Mouse (Mus musculus) cerebellum, adult (tissue): Measurements from ENCODE around the gene Aco2.

ENCODE experiments used
- ATAC-seq: cut with Nextera tagmentation; 2 replicates; pipeline ENCODE4 v1.9.2; 2017; ENCODE audit warnings: mild to moderate bottlenecking, moderate library complexity, mixed read lengths; ENCODE audit not compliant: insufficient number of reproducible peaks, low FRiP score, low TSS enrichment

Aco2 gene

DNA sequence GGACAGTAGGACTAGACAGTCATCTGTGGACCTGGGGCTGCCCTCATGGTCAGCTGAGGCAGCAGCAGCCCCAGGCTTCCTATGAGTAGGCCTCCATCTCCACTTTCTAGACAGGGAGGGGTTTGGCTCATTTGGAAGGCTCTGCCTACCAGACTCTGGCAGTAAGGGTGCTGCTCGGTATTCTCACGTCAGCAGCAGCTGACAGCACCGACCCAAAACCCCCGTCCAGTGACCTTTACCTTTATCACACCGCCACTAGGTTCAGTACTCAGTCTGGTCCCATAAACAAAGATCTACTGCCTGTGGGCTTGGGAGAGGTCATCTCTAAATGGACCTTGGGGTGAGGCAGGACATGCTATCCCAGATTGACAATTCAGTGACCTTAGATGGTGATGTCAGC is 43.6 kb downstream of the Aco2 start:
- ATAC-seq, result no peak

- no peak for ATAC-seq
Observed at GRCm38 (mm10) chr15:81917201-81917600, 45.1 kb downstream of the Aco2 start.

DNA sequence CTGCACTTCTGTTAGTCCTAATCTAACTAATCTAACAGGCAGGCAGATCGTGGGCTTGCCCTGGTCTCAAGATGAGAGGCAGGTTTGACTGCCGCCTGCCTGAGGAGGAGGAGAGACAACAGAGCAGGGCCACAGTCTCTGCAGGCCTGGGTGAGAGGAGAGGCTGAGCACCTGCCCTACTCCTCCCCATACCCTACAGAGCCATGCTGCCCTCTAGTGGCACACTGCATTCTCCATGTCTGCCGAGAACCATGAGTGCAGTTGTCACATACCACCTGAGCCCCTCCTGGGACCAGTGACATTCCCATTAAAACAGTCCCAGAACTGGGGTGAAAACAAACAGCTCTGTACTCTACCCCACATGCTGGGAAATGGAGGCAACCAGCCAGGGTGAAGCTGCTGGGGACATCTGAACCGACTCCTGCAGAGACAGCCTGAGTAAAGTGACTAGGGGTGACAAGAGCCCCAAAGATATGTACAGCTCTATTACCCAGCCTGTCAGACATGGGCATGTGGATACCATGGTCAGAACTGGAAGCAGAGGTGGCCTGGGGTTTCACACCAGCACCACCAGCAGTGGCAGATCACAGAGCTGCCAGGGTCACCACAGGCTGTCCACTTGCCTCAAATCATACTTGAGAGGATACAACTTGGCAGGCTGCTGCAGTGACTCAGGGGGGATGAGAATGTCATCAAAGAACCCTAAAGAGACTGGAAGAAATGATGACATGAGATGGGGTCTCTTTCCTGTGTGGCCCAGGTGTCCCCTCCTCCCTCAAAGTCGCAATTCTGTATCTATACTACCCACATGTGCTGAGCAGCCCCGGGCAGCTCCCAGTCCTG is 45.7 kb downstream of the Aco2 start:
- no peak for ATAC-seq

GRCm38 (mm10) chr15:81919062-81919461 is 47.0 kb downstream of the Aco2 start:
- ATAC-seq, result 0 out of 2 replicates have a peak, but pooled peaks have one; percentile 7

DNA sequence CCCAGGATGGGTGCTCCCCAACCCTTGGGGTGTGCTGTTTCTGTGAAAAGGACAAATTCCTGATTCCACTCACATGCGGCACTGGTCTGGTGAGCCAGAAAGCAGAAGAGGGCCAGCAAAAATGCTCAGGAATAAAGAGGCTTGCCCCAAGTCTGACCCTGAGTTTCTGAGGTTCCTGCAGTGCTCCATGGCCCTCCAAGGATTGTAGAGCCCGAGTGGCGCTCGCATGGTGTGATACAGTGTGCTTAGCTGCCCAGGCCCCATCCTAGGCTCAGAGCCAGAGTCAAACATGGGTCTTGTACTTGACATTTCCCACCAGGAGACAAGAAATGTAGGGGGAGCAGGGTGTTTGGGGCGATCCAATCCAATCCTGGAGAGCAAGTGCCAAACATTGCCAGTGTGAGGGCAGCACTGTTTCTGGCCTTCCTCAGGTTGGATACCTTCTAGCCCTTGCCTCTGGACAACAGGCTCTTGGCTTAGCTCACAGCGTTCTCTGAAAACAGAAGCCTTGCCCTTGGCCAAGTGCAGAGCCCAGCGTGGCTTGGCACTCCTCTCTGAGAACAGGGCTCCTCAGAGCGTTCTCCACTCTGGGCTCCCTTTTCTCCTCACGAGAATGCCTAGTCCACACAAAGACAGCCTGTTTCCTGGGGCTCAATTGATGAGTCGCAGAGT is 48.6 kb downstream of the Aco2 start:
- peak; percentile 41; the same call in 1 of the 2 replicates for ATAC-seq

- ATAC-seq, result no peak
Observed at GRCm38 (mm10) chr15:81921255-81921654, 49.1 kb downstream of the Aco2 start.

GRCm38 (mm10) chr15:81924933-81925332 is 52.8 kb downstream of the Aco2 start:
- no peak for ATAC-seq

DNA sequence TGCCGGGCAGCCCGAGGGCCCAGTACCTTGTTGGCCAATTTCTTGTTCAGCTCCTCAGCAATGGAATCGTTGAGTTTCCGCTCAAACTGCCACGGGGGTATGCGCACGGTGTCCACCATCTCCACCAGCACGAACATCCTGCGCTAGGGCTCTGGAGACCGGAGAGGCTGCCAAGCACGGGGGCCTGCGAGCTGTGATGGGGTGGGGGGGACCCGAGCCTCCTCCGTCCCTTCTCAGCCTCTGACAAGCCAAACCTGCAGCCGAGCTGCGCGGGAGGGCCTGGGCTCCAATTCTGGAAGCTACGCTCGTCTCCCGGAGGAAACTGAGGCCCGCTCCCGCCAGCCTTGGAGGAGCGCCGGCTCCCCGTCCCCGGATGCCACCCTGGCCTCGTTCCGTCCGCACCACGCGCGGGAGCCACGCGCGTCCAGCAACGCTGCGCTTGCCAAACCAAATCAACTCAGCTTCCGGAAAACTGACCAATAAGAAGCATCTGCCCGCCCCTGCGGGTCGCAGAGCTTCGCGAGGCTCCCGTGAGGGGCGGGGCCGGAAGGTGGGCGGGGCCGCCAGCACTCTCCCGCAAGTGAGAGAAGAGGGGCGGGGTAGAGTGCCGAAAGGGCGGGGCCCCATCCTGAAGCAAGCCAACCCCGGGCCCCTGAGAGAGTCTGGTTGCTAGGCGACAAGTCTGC is 53.8 kb downstream of the Aco2 start, which contains the start of gene Polr3h:
Polr3h (minus strand) TSS at position 481 of the 686 bp plus-strand sequence.
- ATAC-seq, result peak; percentile 82

DNA sequence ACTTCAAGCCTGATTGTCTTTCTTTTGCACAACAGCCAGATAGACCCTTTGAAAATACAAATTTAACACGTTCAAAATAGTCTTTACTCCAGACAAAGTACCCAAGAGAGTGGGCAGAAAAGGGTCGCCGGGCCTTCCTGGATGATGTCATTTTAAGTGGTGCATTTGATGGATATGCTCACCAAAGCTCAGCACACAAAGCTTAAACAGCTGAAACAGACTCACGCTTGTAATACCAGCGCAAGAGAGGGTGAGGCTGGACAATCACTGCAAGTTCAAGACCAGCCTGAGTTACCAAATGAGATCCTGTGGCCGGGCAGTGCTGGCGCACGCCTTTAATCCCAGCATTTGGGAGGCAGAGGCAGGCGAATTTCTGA is 54.3 kb downstream of the Aco2 start:
- no peak for ATAC-seq

- ATAC-seq, result no peak
Observed at GRCm38 (mm10) chr15:81927741-81928140, 55.6 kb downstream of the Aco2 start.

- no peak for ATAC-seq
Observed at GRCm38 (mm10) chr15:81928277-81928676, 56.2 kb downstream of the Aco2 start.

GRCm38 (mm10) chr15:81932951-81933470 is 60.9 kb downstream of the Aco2 start:
- ATAC-seq, result no peak

DNA sequence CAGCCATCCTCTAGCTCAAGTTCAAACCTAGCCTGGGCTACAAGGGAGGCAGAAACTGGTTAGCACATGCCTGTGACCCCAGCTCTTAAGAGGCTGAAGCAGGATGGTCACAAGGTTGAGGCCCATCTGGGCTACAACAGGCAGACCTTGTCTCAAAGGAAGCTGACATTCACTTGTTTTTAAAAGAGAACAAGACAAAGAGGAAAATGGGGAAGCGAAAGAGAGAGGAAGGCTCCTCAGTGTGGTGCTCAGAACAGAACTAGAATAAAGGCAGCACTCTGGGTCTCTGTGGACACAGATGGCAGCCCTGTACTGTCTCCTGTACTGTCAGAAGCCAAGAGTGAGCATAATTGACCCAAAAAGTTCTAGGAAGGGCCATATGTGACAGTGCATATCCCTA is 61.9 kb downstream of the Aco2 start:
- no peak for ATAC-seq

GRCm38 (mm10) chr15:81935869-81936637 is 63.9 kb downstream of the Aco2 start:
- ATAC-seq, result no peak

DNA sequence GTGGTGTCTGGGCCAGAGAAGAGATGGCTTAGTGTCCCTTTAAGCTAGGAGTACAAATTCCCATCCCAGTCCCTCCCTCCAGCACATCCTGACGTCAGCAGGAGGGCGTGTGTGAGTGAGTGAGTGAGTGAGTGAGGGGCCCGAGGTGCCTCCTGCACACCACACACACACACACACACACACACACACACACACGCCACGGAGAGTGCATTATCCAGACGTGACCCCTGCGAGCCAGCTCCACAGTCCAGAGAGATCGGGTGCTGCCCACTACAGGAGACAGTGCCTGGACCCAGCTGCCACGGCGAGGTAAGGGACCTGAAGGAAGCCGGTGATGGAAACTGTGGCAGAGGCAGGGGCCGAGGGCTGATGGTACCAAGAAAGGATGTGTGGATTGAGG is 64.6 kb downstream of the Aco2 start, which contains the start of gene Csdc2:
Csdc2 (plus strand) TSS at position 81 of the 400 bp plus-strand sequence.
- peak; percentile 65 for ATAC-seq

GRCm38 (mm10) chr15:81937098-81937972 is 65.2 kb downstream of the Aco2 start:
- peak; percentile 28; the same call in 1 of the 2 replicates for ATAC-seq

GRCm38 (mm10) chr15:81938246-81938645 is 66.1 kb downstream of the Aco2 start:
- ATAC-seq, result no peak; the same call in 1 of the 2 replicates

DNA sequence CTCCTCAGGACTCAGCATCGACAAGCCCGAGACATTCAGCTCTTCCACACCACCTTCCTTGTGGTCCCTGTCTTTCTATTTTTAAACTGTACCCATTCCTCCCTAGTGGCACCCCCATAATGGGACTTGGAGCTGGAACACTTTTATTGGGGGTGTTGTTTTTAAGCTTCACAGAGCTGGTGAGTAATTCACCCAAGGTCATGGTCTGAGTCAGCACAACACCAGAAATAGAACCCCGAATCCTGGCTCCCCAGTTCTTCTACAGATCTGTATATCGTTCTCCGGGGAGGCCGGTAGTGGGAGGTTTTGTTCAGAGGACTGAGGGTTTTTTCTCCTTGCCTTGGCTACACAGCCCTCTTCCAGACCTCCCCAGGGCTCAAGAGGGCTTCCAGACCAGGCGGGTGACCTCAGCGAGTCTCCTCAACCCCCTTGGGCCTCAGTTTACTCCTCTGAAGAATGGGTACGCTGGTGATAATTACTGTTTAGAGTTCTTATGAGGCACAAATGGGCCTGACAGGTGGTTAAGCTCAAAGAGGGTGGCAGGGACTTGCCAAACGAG is 67.1 kb downstream of the Aco2 start:
- ATAC-seq, result no peak

- ATAC-seq, result no peak
Observed at GRCm38 (mm10) chr15:81939774-81940173, 67.7 kb downstream of the Aco2 start.
